Mouse (Mus musculus) liver, adult 2 months (tissue): ENCODE results near the gene Efhd2.

Experiments
- CTCF ChIP-seq: fragments of 200-500 bp; IDR thresholded peaks from 2 replicates; pipeline ENCODE4 v1.5.1; 2011; ENCODE audit warnings: low read depth, low read length, control low read depth
- POLR2A ChIP-seq: fragments of 200-500 bp; IDR thresholded peaks from 2 replicates; pipeline ENCODE4 v1.6.1; 2011; ENCODE audit warnings: low read length, control low read depth; ENCODE audit not compliant: insufficient read depth; ENCODE audit errors: extremely low read depth

- TF ChIP-seq CTCF (no peak), POLR2A (no peak)
Observed at GRCm38 (mm10) chr4:141826060-141826459, 48.7 kb downstream of the Efhd2 start, which contains the start of gene Cela2a.
